Mouse (Mus musculus) forebrain, embryonic 15.5 days (tissue): ENCODE results near the gene 1700029P11Rik. TPM values are rescaled to one million over a fixed set of nuclear protein-coding genes. Genes with fewer than 3 reads are reported as not detected.
"Not testable (repeated sequence)": the region's sequence is repeated elsewhere in the genome, so short reads cannot be mapped to it uniquely, and the experiment has no call there.

ENCODE experiments used
- ATAC-seq: fragments of 200-750 bp; cut with Nextera tagmentation; replicated peaks from 2 replicates; pipeline ENCODE4 v1.8.0; 2017; ENCODE audit warnings: mild to moderate bottlenecking, moderate TSS enrichment, moderate library complexity
- H3K27ac ChIP-seq: fragments of 300-500 bp; sonication (generic); replicated peaks from 2 replicates; pipeline ENCODE4 v1.5.1; 2015; ENCODE audit warnings: mild to moderate bottlenecking, inconsistent platforms
- H3K27me3 ChIP-seq: fragments of 300-500 bp; sonication (generic); 2 replicates; pipeline ENCODE4 v1.6.1; 2015; ENCODE audit warnings: inconsistent platforms
- H3K36me3 ChIP-seq: fragments of 300-500 bp; sonication (generic); 2 replicates; pipeline ENCODE4 v1.6.1; 2015; ENCODE audit warnings: mild to moderate bottlenecking, inconsistent platforms
- H3K4me1 ChIP-seq: fragments of 300-500 bp; sonication (generic); 2 replicates; pipeline ENCODE4 v1.6.1; 2015; ENCODE audit warnings: inconsistent platforms
- H3K4me2 ChIP-seq: fragments of 300-500 bp; sonication (generic); replicated peaks from 2 replicates; pipeline ENCODE4 v1.6.1; 2015; ENCODE audit warnings: mild to moderate bottlenecking, inconsistent platforms
- H3K4me3 ChIP-seq: fragments of 300-500 bp; sonication (generic); 2 replicates; pipeline ENCODE4 v1.5.1; 2015; ENCODE audit warnings: mild to moderate bottlenecking, inconsistent platforms
- H3K9ac ChIP-seq: fragments of 300-500 bp; sonication (generic); replicated peaks from 2 replicates; pipeline ENCODE4 v1.6.1; 2015; ENCODE audit warnings: mild to moderate bottlenecking, inconsistent platforms
- H3K9me3 ChIP-seq: fragments of 300-500 bp; sonication (generic); 2 replicates; pipeline ENCODE4 v1.6.1; 2016; ENCODE audit warnings: inconsistent platforms
- WGBS: fragments of 180-500 bp; shearing (Covaris S2); methylation state at CpG from one replicate; pipeline ENCODE4 v1.1.7; 2015; ENCODE audit warnings: mixed read lengths; 5-methylcytosine and 5-hydroxymethylcytosine counted together
- polyA plus RNA-seq: library from polyadenylated mRNA; unstranded; fragments of >200 nt; fragmentation: Nextera tagmentation; extraction: Ambion mirVana; gene quantifications from 2 replicates; pipeline ENCODE4 v1.2.1, GENCODE M21; 2015

Gene 1700029P11Rik
- polyA plus RNA-seq, 1 experiment from 2014 or later, result not detected

- ATAC-seq, result peak; percentile 97
- H3K36me3 ChIP-seq, result no peaks in the 10 kb centered on the region
- WGBS, result under 1% methylated on average over 77 of the region's 77 CpGs
Observed at GRCm38 (mm10) chr15:81960171-81961077, 19.9 kb upstream of the 1700029P11Rik start, which contains the start of gene Pmm1. Pmm1 (minus strand) TSS chr15:81960930.

GRCm38 (mm10) chr15:81961078-81961451, 19.3 kb upstream of the 1700029P11Rik start:
- ATAC-seq, result no peak; the same call in 1 of the 2 replicates
- Histone ChIP-seq H3K4me3 (peak overlapping the region; percentile 76), H3K9ac (no peak overlapping the region), H3K9me3 (no peaks in the 10 kb centered on the region), H3K36me3 (no peaks in the 10 kb centered on the region), H3K27me3 (no peaks in the 10 kb centered on the region), H3K27ac (peak overlapping the region; percentile 89), H3K4me1 (peaks cover 24% of the 10 kb centered on the region), H3K4me2 (peak overlapping the region; percentile 88)
- WGBS, result under 1% methylated on average over 8 of the region's 8 CpGs

More at GRCm38 (mm10) chr15:81960171-81961077, 19.9 kb upstream of the 1700029P11Rik start, which contains the start of gene Pmm1:
- Histone ChIP-seq H3K4me3 (peak within 1 kb of the TSS; percentile 76), H3K4me2 (peak within 1 kb of the TSS; percentile 88), H3K27me3 (no peaks in the 10 kb centered on the region), H3K4me1 (peaks cover 24% of the 10 kb centered on the region), H3K27ac (peak within 1 kb of the TSS; percentile 89), H3K9ac (peak within 1 kb of the TSS; percentile 75), H3K9me3 (no peaks in the 10 kb centered on the region)

GRCm38 (mm10) chr15:81964262-81964661, 16.1 kb upstream of the 1700029P11Rik start:
- Histone ChIP-seq H3K4me1 (peaks cover 11% of the 10 kb centered on the region), H3K4me3 (no peak overlapping the region), H3K27me3 (no peaks in the 10 kb centered on the region), H3K27ac (no peak overlapping the region), H3K4me2 (no peak overlapping the region), H3K36me3 (no peaks in the 10 kb centered on the region), H3K9me3 (no peaks in the 10 kb centered on the region), H3K9ac (no peak overlapping the region)
- no peak for ATAC-seq
- 73% methylated on average over 1 of the region's 1 CpGs for WGBS

GRCm38 (mm10) chr15:81964980-81965545, 15.3 kb upstream of the 1700029P11Rik start:
- Histone ChIP-seq H3K9me3 (no peaks in the 10 kb centered on the region), H3K27me3 (no peaks in the 10 kb centered on the region), H3K4me1 (0 out of 2 replicates have a peak, but pooled peaks cover 5% of the 10 kb centered on the region), H3K4me3 (no peak overlapping the region), H3K36me3 (no peaks in the 10 kb centered on the region), H3K4me2 (no peak overlapping the region), H3K9ac (no peak overlapping the region), H3K27ac (no peak overlapping the region)
- 56% methylated on average over 4 of the region's 4 CpGs for WGBS
- no peak for ATAC-seq

GRCm38 (mm10) chr15:81966062-81966829, 14.1 kb upstream of the 1700029P11Rik start:
- Histone ChIP-seq H3K9me3 (no peaks in the 10 kb centered on the region), H3K4me1 (no peaks in the 10 kb centered on the region), H3K4me3 (no peak overlapping the region), H3K27ac (no peak overlapping the region), H3K4me2 (no peak overlapping the region), H3K27me3 (no peaks in the 10 kb centered on the region), H3K36me3 (no peaks in the 10 kb centered on the region), H3K9ac (no peak overlapping the region)
- 86% methylated on average over 13 of the region's 14 CpGs for WGBS
- ATAC-seq, result no peak

- Histone ChIP-seq H3K4me3 (no peak overlapping the region), H3K9ac (no peak overlapping the region), H3K27ac (no peak overlapping the region), H3K27me3 (no peaks in the 10 kb centered on the region), H3K4me1 (no peaks in the 10 kb centered on the region), H3K9me3 (no peaks in the 10 kb centered on the region), H3K4me2 (no peak overlapping the region), H3K36me3 (no peaks in the 10 kb centered on the region)
- WGBS, result 89% methylated on average over 5 of the region's 5 CpGs
- no peak for ATAC-seq
Observed at GRCm38 (mm10) chr15:81967821-81968220, 12.5 kb upstream of the 1700029P11Rik start.

- Histone ChIP-seq H3K4me3 (no peak overlapping the region), H3K27ac (no peak overlapping the region), H3K4me1 (no peaks in the 10 kb centered on the region), H3K9ac (no peak overlapping the region), H3K27me3 (no peaks in the 10 kb centered on the region), H3K9me3 (no peaks in the 10 kb centered on the region), H3K4me2 (no peak overlapping the region), H3K36me3 (no peaks in the 10 kb centered on the region)
- ATAC-seq, result no peak
- 63% methylated on average over 2 of the region's 2 CpGs for whole genome bisulfite sequencing
Observed at GRCm38 (mm10) chr15:81968447-81968846, 11.9 kb upstream of the 1700029P11Rik start.

- Histone ChIP-seq H3K9me3 (no peaks in the 10 kb centered on the region), H3K4me3 (no peak overlapping the region), H3K27me3 (no peaks in the 10 kb centered on the region), H3K4me1 (no peaks in the 10 kb centered on the region), H3K36me3 (no peaks in the 10 kb centered on the region), H3K4me2 (no peak overlapping the region), H3K27ac (no peak overlapping the region), H3K9ac (no peak overlapping the region)
- ATAC-seq, result no peak
- WGBS, result 57% methylated on average over 7 of the region's 7 CpGs
Observed at GRCm38 (mm10) chr15:81969173-81969572, 11.2 kb upstream of the 1700029P11Rik start.

GRCm38 (mm10) chr15:81969635-81970034, 10.7 kb upstream of the 1700029P11Rik start:
- H3K36me3 ChIP-seq, H3K27me3 ChIP-seq, H3K9me3 ChIP-seq, H3K4me3 ChIP-seq, H3K9ac ChIP-seq, H3K4me1 ChIP-seq, ATAC-seq, H3K27ac ChIP-seq, H3K4me2 ChIP-seq: not testable (repeated sequence)
- WGBS, result 45% methylated on average over 6 of the region's 6 CpGs

GRCm38 (mm10) chr15:81970498-81970897, 9.8 kb upstream of the 1700029P11Rik start:
- H3K4me3 ChIP-seq, H3K27me3 ChIP-seq, H3K4me2 ChIP-seq, ATAC-seq, H3K9ac ChIP-seq, H3K36me3 ChIP-seq, H3K4me1 ChIP-seq, H3K9me3 ChIP-seq, H3K27ac ChIP-seq: not testable (repeated sequence)
- WGBS, result 61% methylated on average over 4 of the region's 4 CpGs

GRCm38 (mm10) chr15:81975156-81975555, 5.2 kb upstream of the 1700029P11Rik start:
- H3K4me2 ChIP-seq, H3K4me3 ChIP-seq, ATAC-seq, H3K9ac ChIP-seq, H3K27me3 ChIP-seq, H3K27ac ChIP-seq, H3K9me3 ChIP-seq, H3K4me1 ChIP-seq, H3K36me3 ChIP-seq: not testable (repeated sequence)
- WGBS, result 91% methylated on average over 8 of the region's 8 CpGs

GRCm38 (mm10) chr15:81982173-81982572, 1.8 kb downstream of the 1700029P11Rik start:
- H3K4me3 ChIP-seq, result no peak overlapping the region
- ATAC-seq, result no peak
- no peaks in the 10 kb centered on the region for H3K36me3 ChIP-seq
- H3K27me3 ChIP-seq, result no peaks in the 10 kb centered on the region
- 76% methylated on average over 1 of the region's 1 CpGs for WGBS
- peaks cover 12% of the 10 kb centered on the region for H3K4me1 ChIP-seq
- H3K4me2 ChIP-seq, result no peak overlapping the region
- H3K9me3 ChIP-seq, result no peaks in the 10 kb centered on the region
- no peak overlapping the region for H3K9ac ChIP-seq
- no peak overlapping the region for H3K27ac ChIP-seq
